Comparison of ENCODE assay signal across 8 mouse cellular contexts in genomic region chr9:74975911-74976563, GRCm38 (mm10). TPM values are rescaled to one million over a fixed set of nuclear protein-coding genes. Genes with fewer than 3 reads are reported as not detected.
DNase-seq lines count a peak whose midpoint lies in the region; ATAC-seq and TF ChIP-seq lines count a peak whose summit lies in the region.

No protein-coding gene starts in this region.

- peak; percentile 95 for ATAC-seq in cerebellum, adult (ENCODE audit: insufficient number of reproducible peaks, low FRiP score, low TSS enrichment)
- ATAC-seq in forebrain, embryonic 16.5 days, result peak; percentile 100
- peak; percentile 95 for ATAC-seq in liver, postnatal 0 days
- ATAC-seq in neural tube, embryonic 13.5 days (ENCODE audit: low read depth), result peak; percentile 99

- intact Hi-C loops in heart, postnatal 25 days (cut with DNase I), result loop anchor here (2.0 kb wide), 2 partner anchors 23 kb away; partner anchors contain the start of gene Fam214a

- no peaks in the 10 kb centered on the region for H3K27me3 ChIP-seq in ES-Bruce4 (ENCODE audit: control insufficient read depth, insufficient read depth, low read length, poor library complexity, severe bottlenecking)
- no peaks in the 10 kb centered on the region for H3K27me3 ChIP-seq in forebrain, embryonic 16.5 days (replicated peaks; ENCODE audit: control insufficient read depth, insufficient read depth, low read length)
- H3K27me3 ChIP-seq in liver, postnatal 0 days (ENCODE audit: insufficient read depth, low read length), result no peaks in the 10 kb centered on the region
- H3K27me3 ChIP-seq in neural tube, embryonic 13.5 days, result no peaks in the 10 kb centered on the region

- TF ChIP-seq CTCF in ES-Bruce4 (IDR thresholded peaks at IDR 0.05; ENCODE audit: low read depth, low read length), result no peak
- TF ChIP-seq CTCF in liver, postnatal 0 days (IDR thresholded peaks at IDR 0.05; ENCODE audit: low read depth), result no peak

- no peak for TF ChIP-seq EP300 in ES-Bruce4 (IDR thresholded peaks at IDR 0.05; ENCODE audit: insufficient read depth, low read depth, low read length)
- TF ChIP-seq EP300 in liver, postnatal 0 days (IDR thresholded peaks at IDR 0.05; ENCODE audit: low read depth), result no peak

- peak; percentile 87 for DNase-seq in heart, postnatal 25 days (ENCODE audit: low spot score)
- peak; percentile 93 for DNase-seq in layer of hippocampus, adult 11-12 months (ENCODE audit: low spot score)
- DNase-seq in liver, postnatal 0 days, result peak; percentile 80
- DNase-seq in telencephalon, adult 2 months (ENCODE audit: low read depth, low spot score), result peak; percentile 94

- H3K4me2 ChIP-seq in forebrain, embryonic 16.5 days (ENCODE audit: low read length), result peak overlapping the region; percentile 71
- H3K4me2 ChIP-seq in liver, postnatal 0 days (ENCODE audit: low read depth, low read length), result peak overlapping the region; percentile 82
- H3K4me2 ChIP-seq in neural tube, embryonic 13.5 days, result peak overlapping the region; percentile 67

- H3K36me3 ChIP-seq in ES-Bruce4 (ENCODE audit: control insufficient read depth, insufficient read depth, low read length, poor library complexity, severe bottlenecking), result no peaks in the 10 kb centered on the region
- H3K36me3 ChIP-seq in forebrain, embryonic 16.5 days (ENCODE audit: control insufficient read depth, insufficient read depth), result no peaks in the 10 kb centered on the region
- H3K36me3 ChIP-seq in liver, postnatal 0 days (replicated peaks; ENCODE audit: insufficient read depth, low read length), result no peaks in the 10 kb centered on the region
- H3K36me3 ChIP-seq in neural tube, embryonic 13.5 days, result no peaks in the 10 kb centered on the region

- peak overlapping the region; percentile 30 for H3K4me3 ChIP-seq in ES-Bruce4 (ENCODE audit: low read depth, low read length)
- peak overlapping the region; percentile 66 for H3K4me3 ChIP-seq in forebrain, embryonic 16.5 days (replicated peaks; ENCODE audit: low read length)
- peak overlapping the region; percentile 51 for H3K4me3 ChIP-seq in liver, postnatal 0 days (ENCODE audit: low read depth, low read length)
- H3K4me3 ChIP-seq in neural tube, embryonic 13.5 days, result peak overlapping the region; percentile 43

- no peak for TF ChIP-seq POLR2A in ES-Bruce4 (IDR thresholded peaks at IDR 0.05; ENCODE audit: insufficient read depth, low read length)

- H3K9ac ChIP-seq in ES-Bruce4 (ENCODE audit: low read depth, poor library complexity, severe bottlenecking), result no peak overlapping the region
- H3K9ac ChIP-seq in forebrain, embryonic 16.5 days (replicated peaks; ENCODE audit: low read depth, low read length), result peak overlapping the region; percentile 72
- peak overlapping the region; percentile 65 for H3K9ac ChIP-seq in liver, postnatal 0 days (replicated peaks)
- H3K9ac ChIP-seq in neural tube, embryonic 13.5 days, result peak overlapping the region; percentile 79

- H3K9me3 ChIP-seq in ES-Bruce4 (replicated peaks; ENCODE audit: control insufficient read depth, insufficient read depth, low read length, poor library complexity, severe bottlenecking), result no peaks in the 10 kb centered on the region
- no peaks in the 10 kb centered on the region for H3K9me3 ChIP-seq in forebrain, embryonic 16.5 days (ENCODE audit: control insufficient read depth, low read length)
- no peaks in the 10 kb centered on the region for H3K9me3 ChIP-seq in liver, postnatal 0 days (ENCODE audit: low read length)
- no peaks in the 10 kb centered on the region for H3K9me3 ChIP-seq in neural tube, embryonic 13.5 days

- no peaks in the 10 kb centered on the region for H3K4me1 ChIP-seq in ES-Bruce4 (ENCODE audit: control insufficient read depth, insufficient read depth, low read length)
- peaks cover 32% of the 10 kb centered on the region for H3K4me1 ChIP-seq in forebrain, embryonic 16.5 days (replicated peaks; ENCODE audit: control insufficient read depth, insufficient read depth, low read length)
- peaks cover 17% of the 10 kb centered on the region for H3K4me1 ChIP-seq in liver, postnatal 0 days (ENCODE audit: insufficient read depth)
- H3K4me1 ChIP-seq in neural tube, embryonic 13.5 days (replicated peaks), result peaks cover 62% of the 10 kb centered on the region

- H3K27ac ChIP-seq in ES-Bruce4 (ENCODE audit: insufficient read depth, low read length), result no peak overlapping the region
- H3K27ac ChIP-seq in forebrain, embryonic 16.5 days (ENCODE audit: low read length), result peak overlapping the region; percentile 99
- H3K27ac ChIP-seq in liver, postnatal 0 days (ENCODE audit: low read depth), result peak overlapping the region; percentile 85
- peak overlapping the region; percentile 94 for H3K27ac ChIP-seq in neural tube, embryonic 13.5 days (replicated peaks)

- WGBS in forebrain, embryonic 16.5 days, result under 1% methylated on average over 23 of the region's 23 CpGs
- 1% methylated on average over 23 of the region's 23 CpGs for WGBS in liver, postnatal 0 days (ENCODE audit: insufficient replicate concordance)
- under 1% methylated on average over 23 of the region's 23 CpGs for WGBS in neural tube, embryonic 13.5 days

RNA-seq across cellular contexts. Expression of gene Fam214a, which starts 23.4 kb away (rescaled TPM):
- 7.7 and 9.8 TPM in 2 replicates for polyA plus RNA-seq in ES-Bruce4 (2011; ENCODE audit: insufficient read depth, insufficient read length, low read depth, missing spikeins)
- 30.1 and 32.0 TPM in 2 replicates for polyA plus RNA-seq in forebrain, embryonic 16.5 days (2015; fragmentation: Nextera tagmentation; extraction: Ambion mirVana)
- total RNA-seq in heart, postnatal 25 days (2021), result 10 to 100 TPM; 25.2 to 28.8 TPM
- 4.8 and 6.4 TPM in 2 replicates for polyA plus RNA-seq in liver, postnatal 0 days (2015; fragmentation: Nextera tagmentation; extraction: Ambion mirVana)
- polyA plus RNA-seq in neural tube, embryonic 13.5 days (2015; fragmentation: Nextera tagmentation; extraction: Ambion mirVana), result 24.8 and 27.0 TPM in 2 replicates
